Mouse (Mus musculus): ENCODE results near the gene Ltf. TPM values are rescaled to one million over a fixed set of nuclear protein-coding genes. Genes with fewer than 3 reads are reported as not detected.

Gene Ltf
- polyA plus RNA-seq, 1 experiment from 2014 or later = 8.9 TPM

GRCm38 (mm10) chr9:111087960-111088359, 68.9 kb downstream of the Ltf start:
- no peaks in the 10 kb centered on the region for H3K27me3 ChIP-seq
- no peak overlapping the region for H3K4me2 ChIP-seq (replicated peaks)
- H3K4me1 ChIP-seq = peaks cover 8% of the 10 kb centered on the region
- H3K9me3 ChIP-seq (replicated peaks) = no peaks in the 10 kb centered on the region
- ATAC-seq (ENCODE audit: insufficient number of reproducible peaks, low FRiP score, low TSS enrichment, low read depth) = no peak
- no peak overlapping the region for H3K4me3 ChIP-seq (replicated peaks)
- no peak overlapping the region for H3K9ac ChIP-seq
- 18% methylated on average over 3 of the region's 5 CpGs for WGBS
- no peak overlapping the region for H3K27ac ChIP-seq (replicated peaks)
- H3K36me3 ChIP-seq = no peaks in the 10 kb centered on the region

GRCm38 (mm10) chr9:111088886-111089285, 69.8 kb downstream of the Ltf start:
- Histone ChIP-seq H3K4me1 (peaks cover 8% of the 10 kb centered on the region), H3K9me3 (replicated peaks) (no peaks in the 10 kb centered on the region), H3K4me2 (replicated peaks) (no peak overlapping the region), H3K27ac (replicated peaks) (no peak overlapping the region), H3K4me3 (replicated peaks) (no peak overlapping the region), H3K36me3 (no peaks in the 10 kb centered on the region), H3K9ac (no peak overlapping the region), H3K27me3 (no peaks in the 10 kb centered on the region)
- WGBS = 38% methylated on average over 7 of the region's 7 CpGs
- no peak for ATAC-seq (ENCODE audit: insufficient number of reproducible peaks, low FRiP score, low TSS enrichment, low read depth)

Other genes starting within 250 kb of the Ltf start
- gene Prss42, start 221.1 kb upstream of the Ltf start, polyA plus RNA-seq (2015; fragmentation: Nextera tagmentation; extraction: Ambion mirVana) = not detected in 2 replicates
- gene Prss44, start 205.3 kb upstream of the Ltf start, polyA plus RNA-seq (2015; fragmentation: Nextera tagmentation; extraction: Ambion mirVana) = not detected in 2 replicates
- gene Prss43, start 192.6 kb upstream of the Ltf start, polyA plus RNA-seq (2015; fragmentation: Nextera tagmentation; extraction: Ambion mirVana) = not detected in 2 replicates
- gene Prss45, start 184.7 kb upstream of the Ltf start, polyA plus RNA-seq (2015; fragmentation: Nextera tagmentation; extraction: Ambion mirVana) = not detected in 2 replicates
- gene Prss46, start 174.8 kb upstream of the Ltf start, polyA plus RNA-seq (2015; fragmentation: Nextera tagmentation; extraction: Ambion mirVana) = 0.22 TPM in 1 of 2 replicates, not detected in the other
- 0.81 and 0.93 TPM in 2 replicates for gene Prss50, start 161.3 kb upstream of the Ltf start, polyA plus RNA-seq (2015; fragmentation: Nextera tagmentation; extraction: Ambion mirVana)
- gene Als2cl, start 139.4 kb upstream of the Ltf start, polyA plus RNA-seq (2015; fragmentation: Nextera tagmentation; extraction: Ambion mirVana) = 7.0 and 7.9 TPM in 2 replicates
- 5.7 and 9.1 TPM in 2 replicates for gene Tmie, start 139.2 kb upstream of the Ltf start, polyA plus RNA-seq (2015; fragmentation: Nextera tagmentation; extraction: Ambion mirVana)
- not detected in 2 replicates for gene Fam240a, start 102.4 kb upstream of the Ltf start, polyA plus RNA-seq (2015; fragmentation: Nextera tagmentation; extraction: Ambion mirVana)
- gene Tdgf1, start 73.1 kb upstream of the Ltf start, polyA plus RNA-seq (2015; fragmentation: Nextera tagmentation; extraction: Ambion mirVana) = 0.42 and 0.45 TPM in 2 replicates
- gene Lrrc2, start 67.7 kb upstream of the Ltf start, polyA plus RNA-seq (2015; fragmentation: Nextera tagmentation; extraction: Ambion mirVana) = 0.39 and 0.59 TPM in 2 replicates
- gene Rtp3, start 28.7 kb upstream of the Ltf start, polyA plus RNA-seq (2015; fragmentation: Nextera tagmentation; extraction: Ambion mirVana) = not detected in 2 replicates
- gene Ccrl2, start 38.2 kb downstream of the Ltf start, polyA plus RNA-seq (2015; fragmentation: Nextera tagmentation; extraction: Ambion mirVana) = 0.27 and 1.1 TPM in 2 replicates
- gene Lrrfip2, start 98.3 kb downstream of the Ltf start, polyA plus RNA-seq (2015; fragmentation: Nextera tagmentation; extraction: Ambion mirVana) = 40.0 and 41.9 TPM in 2 replicates

Measured in embryonic facial prominence, embryonic 15.5 days (tissue).